Mouse (Mus musculus): Measurements from ENCODE around the gene Pi4k2a. TPM values are rescaled to one million over a fixed set of nuclear protein-coding genes. Genes with fewer than 3 reads are reported as not detected.
A peak's percentile ranks its signal among the peaks of the same experiment; 100 is the strongest.

Gene Pi4k2a
- polyA plus RNA-seq, 1 experiment = 41.3 TPM

DNA sequence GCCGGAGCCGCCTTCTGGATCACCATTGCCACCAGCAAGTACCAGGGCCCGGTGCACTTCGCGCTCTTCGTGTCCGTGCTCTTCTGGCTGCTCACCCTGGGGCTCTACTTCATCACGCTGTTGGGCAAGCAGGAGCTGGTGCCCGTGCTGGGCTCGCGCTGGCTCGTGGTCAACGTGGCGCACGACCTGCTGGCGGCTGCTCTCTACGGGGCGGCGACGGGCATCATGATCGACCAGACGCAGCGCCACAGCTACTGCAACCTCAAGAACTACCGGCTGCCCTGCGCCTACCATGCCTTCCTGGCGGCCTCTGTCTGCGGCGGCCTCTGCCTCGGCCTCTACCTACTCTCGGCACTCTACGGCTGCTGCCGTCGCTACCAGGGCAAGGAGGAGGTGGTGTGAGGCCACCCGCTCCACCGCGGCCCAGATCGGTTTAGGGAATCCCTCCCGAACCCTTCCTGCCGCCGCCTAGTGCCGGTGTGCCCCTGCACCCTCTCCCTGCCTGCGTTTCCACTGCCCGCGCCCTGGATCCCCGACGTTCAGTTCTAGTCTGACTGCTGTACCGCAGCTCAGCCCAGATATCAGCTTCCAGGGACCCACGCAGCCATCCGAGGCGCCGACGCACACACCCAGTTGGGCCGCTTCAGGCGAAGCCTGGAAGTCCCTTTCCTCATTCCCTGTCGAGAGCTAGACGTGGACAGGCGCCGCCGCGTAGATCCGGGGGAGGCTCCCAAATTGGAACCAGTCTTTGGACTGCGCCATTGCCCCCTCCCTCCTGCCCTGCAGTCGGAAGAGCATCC lies 57.7 kb downstream of the Pi4k2a start:
- TF ChIP-seq CTCF (IDR thresholded peaks at IDR 0.05; ENCODE audit: borderline replicate concordance, extremely low read depth, insufficient read depth, insufficient read length) (no peak), POLR2A (IDR thresholded peaks at IDR 0.05; ENCODE audit: borderline replicate concordance, extremely low read depth, insufficient read depth, insufficient read length, poor library complexity, severe bottlenecking) (no peak)
- DNase-seq (ENCODE audit: low read depth) = peak; percentile 67

DNA sequence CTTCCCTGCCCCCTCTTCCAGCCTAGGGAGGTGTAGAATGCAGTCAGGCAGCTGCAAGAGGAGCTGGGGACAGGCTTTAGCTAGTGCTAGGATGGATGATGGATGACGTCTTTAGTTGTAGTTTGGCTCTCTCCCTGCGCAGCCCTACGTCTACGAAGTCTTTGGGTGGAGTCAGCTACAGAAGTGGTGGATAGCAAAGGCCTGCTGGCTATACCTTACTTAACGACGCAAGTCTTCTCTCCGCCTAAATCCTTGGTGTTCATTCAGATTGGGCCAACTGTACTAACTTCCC lies 58.2 kb downstream of the Pi4k2a start:
- TF ChIP-seq POLR2A (IDR thresholded peaks at IDR 0.05; ENCODE audit: borderline replicate concordance, extremely low read depth, insufficient read depth, insufficient read length, poor library complexity, severe bottlenecking) (no peak), CTCF (IDR thresholded peaks at IDR 0.05; ENCODE audit: borderline replicate concordance, extremely low read depth, insufficient read depth, insufficient read length) (no peak)
- no peak for DNase-seq (ENCODE audit: low read depth)

DNA sequence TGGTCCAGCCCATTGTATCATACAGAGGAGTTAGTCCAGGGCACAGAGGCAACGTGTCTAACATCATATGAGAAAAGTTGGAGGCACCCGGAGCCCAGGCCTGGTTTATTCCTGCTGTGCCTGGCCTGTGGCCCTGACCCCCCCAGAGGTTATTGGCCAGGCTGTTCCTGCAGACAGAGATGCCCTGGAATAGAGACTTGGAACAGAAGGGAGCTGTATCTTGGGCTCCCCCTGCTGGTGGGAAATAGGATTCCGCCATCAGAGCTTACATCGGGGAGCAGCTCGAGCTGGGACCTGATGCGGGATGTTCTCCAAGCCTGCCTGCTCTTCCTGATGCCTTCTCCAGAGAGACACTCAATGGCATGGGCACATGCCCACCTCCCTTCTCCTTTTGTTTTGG lies 61.7 kb downstream of the Pi4k2a start:
- TF ChIP-seq POLR2A (IDR thresholded peaks at IDR 0.05; ENCODE audit: borderline replicate concordance, extremely low read depth, insufficient read depth, insufficient read length, poor library complexity, severe bottlenecking) (no peak), CTCF (IDR thresholded peaks at IDR 0.05; ENCODE audit: borderline replicate concordance, extremely low read depth, insufficient read depth, insufficient read length) (peak; percentile 96)
- DNase-seq (ENCODE audit: low read depth) = peak; percentile 89

DNA sequence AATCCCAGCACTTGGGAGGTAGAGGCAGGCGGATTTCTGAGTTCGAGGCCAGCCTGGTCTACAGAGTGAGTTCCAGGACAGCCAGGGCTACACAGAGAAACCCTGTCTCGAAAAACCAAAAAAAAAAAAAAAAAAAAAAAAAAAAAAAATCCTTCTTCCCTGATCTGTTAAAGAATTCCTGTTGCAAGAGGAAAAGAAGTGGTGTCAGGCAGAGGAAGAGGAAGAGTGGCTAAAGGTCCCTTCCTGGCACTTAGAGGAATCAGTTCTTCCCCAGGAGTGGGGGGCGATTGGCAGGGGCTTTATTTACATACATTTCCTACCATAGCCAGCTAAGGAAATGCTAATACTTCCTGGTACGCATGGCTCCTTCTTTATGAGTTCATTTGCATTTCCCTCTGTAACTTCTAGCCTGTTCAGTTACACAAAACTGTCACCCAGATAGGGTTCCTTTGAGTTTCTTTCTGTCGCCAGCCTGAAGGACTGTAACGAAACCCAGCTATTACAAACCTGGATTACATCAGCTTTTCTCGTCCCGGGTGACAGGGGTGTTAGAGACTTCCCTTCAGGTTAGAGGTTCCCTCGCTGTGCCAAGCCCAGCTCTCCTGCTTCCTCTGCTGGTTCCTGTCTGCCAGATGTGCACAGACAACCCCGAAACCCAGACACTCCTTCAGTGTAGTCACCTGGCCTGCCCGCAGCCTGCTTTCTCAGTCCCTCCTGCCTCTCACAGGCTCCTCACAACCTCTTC lies 67.4 kb downstream of the Pi4k2a start:
- TF ChIP-seq POLR2A (IDR thresholded peaks at IDR 0.05; ENCODE audit: borderline replicate concordance, extremely low read depth, insufficient read depth, insufficient read length, poor library complexity, severe bottlenecking) = no peak
- TF ChIP-seq CTCF (IDR thresholded peaks at IDR 0.05; ENCODE audit: borderline replicate concordance, extremely low read depth, insufficient read depth, insufficient read length) = no peak
- DNase-seq (ENCODE audit: low read depth) = no peak

DNA sequence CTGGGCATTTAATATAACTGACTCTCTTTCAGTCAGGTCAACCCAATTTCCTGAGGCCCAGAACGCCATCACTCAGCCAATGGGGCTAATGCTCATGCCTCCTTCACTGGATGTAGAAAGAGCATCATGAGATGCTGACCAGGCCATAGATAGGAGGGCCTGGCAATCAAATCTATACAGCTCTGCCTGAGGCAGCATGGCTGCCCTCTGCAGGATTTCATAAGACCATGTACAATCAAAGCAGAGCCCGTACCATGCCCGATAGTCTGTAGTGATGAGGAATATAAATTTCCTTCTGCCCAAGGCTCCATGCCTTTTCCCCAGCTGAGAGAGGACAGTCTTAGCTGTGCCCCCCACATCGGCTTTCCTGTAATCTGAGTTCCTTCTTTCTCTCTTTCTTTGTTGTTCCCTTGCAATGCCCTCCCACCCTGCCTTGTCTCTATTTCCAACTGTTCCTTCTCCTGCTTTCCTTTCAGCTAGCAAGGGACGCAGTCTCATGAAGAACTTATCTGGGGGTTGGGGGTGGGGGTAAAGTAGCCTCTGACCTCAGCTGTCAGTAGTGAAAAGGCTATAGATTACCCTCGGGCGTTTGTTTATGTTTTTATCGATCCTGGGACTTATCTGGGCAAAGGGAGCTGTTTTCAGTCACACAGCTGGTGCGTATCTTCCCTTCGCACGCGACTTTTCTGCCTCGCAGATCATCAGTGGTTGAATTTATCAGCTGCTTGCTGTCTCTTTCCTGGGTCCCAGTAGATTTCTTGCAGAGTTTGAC lies 68.2 kb downstream of the Pi4k2a start:
- TF ChIP-seq CTCF (IDR thresholded peaks at IDR 0.05; ENCODE audit: borderline replicate concordance, extremely low read depth, insufficient read depth, insufficient read length) (no peak), POLR2A (IDR thresholded peaks at IDR 0.05; ENCODE audit: borderline replicate concordance, extremely low read depth, insufficient read depth, insufficient read length, poor library complexity, severe bottlenecking) (no peak)
- no peak for DNase-seq (ENCODE audit: low read depth)

DNA sequence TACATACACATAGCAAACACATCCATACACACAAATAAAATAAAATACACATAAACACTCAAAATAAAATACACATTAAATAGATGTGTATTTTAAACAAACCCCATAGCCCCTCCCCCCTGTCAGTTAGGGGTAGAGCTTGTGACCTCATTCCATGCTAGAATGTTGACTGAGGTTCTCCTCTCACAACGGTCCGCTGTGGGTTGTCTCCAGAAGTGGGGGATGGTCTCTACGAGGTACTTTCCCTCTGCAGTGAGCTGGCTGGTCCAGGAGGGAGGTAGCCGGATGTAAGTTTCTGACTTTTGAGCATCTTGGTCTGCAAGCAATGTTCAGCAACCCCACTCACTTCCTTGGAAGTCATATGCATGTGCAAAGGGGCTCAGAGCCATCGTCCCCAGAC lies 73.5 kb downstream of the Pi4k2a start, which contains the start of gene Zfyve27:
Zfyve27 (plus strand) TSS at position 188 of the 400 bp plus-strand sequence.
- no peak for DNase-seq (ENCODE audit: low read depth)
- TF ChIP-seq CTCF (IDR thresholded peaks at IDR 0.05; ENCODE audit: borderline replicate concordance, extremely low read depth, insufficient read depth, insufficient read length) (no peak), POLR2A (IDR thresholded peaks at IDR 0.05; ENCODE audit: borderline replicate concordance, extremely low read depth, insufficient read depth, insufficient read length, poor library complexity, severe bottlenecking) (no peak)

DNA sequence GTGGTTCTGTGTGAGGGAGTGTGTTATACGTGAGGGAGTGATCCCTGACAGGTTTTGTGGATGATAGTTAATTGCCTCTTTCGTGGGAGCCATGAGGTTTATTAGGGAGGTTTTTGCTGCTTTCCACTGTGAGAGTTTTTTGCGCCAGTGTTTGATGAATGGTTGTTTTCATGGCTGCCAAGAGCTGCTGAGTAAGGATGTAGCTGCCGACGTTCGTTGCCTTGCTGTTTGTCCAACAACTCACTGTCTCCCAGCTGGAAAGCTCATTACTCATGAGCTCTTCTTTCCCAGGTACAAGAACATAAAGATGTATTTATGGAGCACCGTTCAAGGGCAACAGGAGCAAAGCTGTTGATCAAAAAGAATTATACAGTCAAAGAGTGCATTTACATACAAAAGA lies 73.9 kb downstream of the Pi4k2a start:
- TF ChIP-seq CTCF (IDR thresholded peaks at IDR 0.05; ENCODE audit: borderline replicate concordance, extremely low read depth, insufficient read depth, insufficient read length) (no peak), POLR2A (IDR thresholded peaks at IDR 0.05; ENCODE audit: borderline replicate concordance, extremely low read depth, insufficient read depth, insufficient read length, poor library complexity, severe bottlenecking) (no peak)
- peak; percentile 53 for DNase-seq (ENCODE audit: low read depth)

DNA sequence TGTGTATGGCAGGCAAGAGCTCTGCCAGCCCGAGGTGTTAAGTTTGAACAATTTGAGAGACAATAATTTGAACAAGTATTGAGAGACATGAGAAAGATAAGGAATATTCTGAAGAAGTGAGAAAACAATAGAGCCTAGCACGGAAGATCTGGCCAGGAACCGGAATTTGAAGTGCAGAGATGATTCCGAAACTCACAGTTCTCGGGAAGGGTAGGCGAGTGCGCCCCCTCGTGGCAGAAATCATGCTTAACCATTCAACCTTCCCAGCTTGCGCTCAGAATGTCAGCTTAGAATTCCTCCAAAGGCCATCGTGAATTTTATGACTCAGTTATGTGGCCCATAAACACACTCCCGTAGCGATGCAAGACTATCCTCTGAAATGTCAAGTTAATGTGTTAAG lies 75.9 kb downstream of the Pi4k2a start:
- peak; percentile 81 for DNase-seq (ENCODE audit: low read depth)
- TF ChIP-seq POLR2A (IDR thresholded peaks at IDR 0.05; ENCODE audit: borderline replicate concordance, extremely low read depth, insufficient read depth, insufficient read length, poor library complexity, severe bottlenecking) = no peak
- TF ChIP-seq CTCF (IDR thresholded peaks at IDR 0.05; ENCODE audit: borderline replicate concordance, extremely low read depth, insufficient read depth, insufficient read length) = peak; percentile 95

DNA sequence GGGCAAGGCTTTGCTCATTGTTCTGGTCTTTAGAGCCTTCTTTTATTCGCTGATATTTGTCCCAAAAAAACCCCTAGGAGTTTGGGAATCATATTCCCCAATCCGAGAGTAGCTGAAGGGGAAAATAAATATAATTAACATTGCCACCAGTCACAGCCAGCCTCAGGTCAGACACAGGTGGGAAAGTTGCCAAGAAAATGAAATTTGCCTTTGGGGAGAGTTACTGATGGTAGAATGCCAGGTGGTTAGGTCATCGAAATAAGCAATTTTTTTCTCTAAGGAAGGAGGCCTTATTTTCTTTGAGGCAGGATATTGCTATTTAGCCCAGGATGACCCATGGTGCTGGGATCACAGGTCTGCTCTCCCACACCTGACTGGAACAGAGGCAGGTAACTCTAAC lies 76.5 kb downstream of the Pi4k2a start:
- TF ChIP-seq POLR2A (IDR thresholded peaks at IDR 0.05; ENCODE audit: borderline replicate concordance, extremely low read depth, insufficient read depth, insufficient read length, poor library complexity, severe bottlenecking) = no peak
- TF ChIP-seq CTCF (IDR thresholded peaks at IDR 0.05; ENCODE audit: borderline replicate concordance, extremely low read depth, insufficient read depth, insufficient read length) = no peak
- no peak for DNase-seq (ENCODE audit: low read depth)

DNA sequence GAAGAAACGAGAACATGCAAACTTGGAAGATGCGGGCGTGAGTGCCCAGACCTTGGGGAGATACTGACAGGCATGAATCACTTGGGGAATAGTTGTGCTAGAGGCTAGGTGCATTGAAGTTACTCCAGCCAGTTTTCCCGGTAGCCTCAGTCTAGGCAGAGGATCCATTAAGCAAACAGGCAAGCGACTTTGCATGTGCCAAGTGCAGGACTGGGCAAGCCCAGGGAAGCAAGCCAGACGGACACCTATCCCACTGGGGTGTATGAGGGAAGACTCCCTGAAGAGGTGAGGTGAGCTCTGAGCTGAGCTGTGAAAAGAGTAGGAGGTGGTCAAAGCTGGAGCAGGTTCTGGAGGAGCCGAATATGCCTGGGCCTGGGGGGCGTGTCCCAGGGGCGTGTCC lies 77.2 kb downstream of the Pi4k2a start:
- DNase-seq (ENCODE audit: low read depth) = no peak
- no peak for TF ChIP-seq POLR2A (IDR thresholded peaks at IDR 0.05; ENCODE audit: borderline replicate concordance, extremely low read depth, insufficient read depth, insufficient read length, poor library complexity, severe bottlenecking)
- TF ChIP-seq CTCF (IDR thresholded peaks at IDR 0.05; ENCODE audit: borderline replicate concordance, extremely low read depth, insufficient read depth, insufficient read length) = no peak

DNA sequence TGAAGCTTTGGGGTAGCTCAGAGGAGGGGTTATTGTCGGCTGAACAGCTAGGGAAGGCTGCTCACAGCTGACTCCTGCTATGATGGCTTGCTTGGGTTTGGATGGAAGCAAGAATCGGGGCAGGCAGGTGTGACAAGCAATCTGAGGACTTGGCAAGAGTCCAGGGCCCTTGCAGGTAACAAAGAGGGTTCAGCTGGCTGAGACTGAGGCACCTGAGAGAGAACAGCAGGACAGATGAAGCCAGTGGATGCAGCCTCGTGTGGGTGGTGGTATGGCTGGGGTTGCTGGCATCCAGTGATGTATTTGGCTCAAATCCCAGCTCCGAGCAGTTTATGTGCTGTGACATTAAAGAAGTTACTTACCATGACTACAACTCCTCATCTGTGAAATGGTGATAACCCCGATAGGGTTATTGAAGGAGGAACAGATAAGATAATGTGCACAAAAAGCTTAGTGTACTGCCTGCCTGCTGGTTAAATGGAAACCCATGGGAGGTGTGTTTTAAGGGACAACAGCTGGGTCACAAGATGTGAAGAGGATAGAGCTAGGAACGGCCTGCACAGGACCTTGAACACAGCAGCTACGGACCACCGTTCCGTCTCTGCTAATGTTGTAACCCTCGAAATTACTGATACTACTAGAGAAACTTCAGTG lies 79.2 kb downstream of the Pi4k2a start:
- no peak for DNase-seq (ENCODE audit: low read depth)
- TF ChIP-seq CTCF (IDR thresholded peaks at IDR 0.05; ENCODE audit: borderline replicate concordance, extremely low read depth, insufficient read depth, insufficient read length) (no peak), POLR2A (IDR thresholded peaks at IDR 0.05; ENCODE audit: borderline replicate concordance, extremely low read depth, insufficient read depth, insufficient read length, poor library complexity, severe bottlenecking) (no peak)
